Mouse (Mus musculus): ENCODE measurements around the gene Evi2. TPM values are rescaled to one million over a fixed set of nuclear protein-coding genes. Genes with fewer than 3 reads are reported as not detected.

The Evi2 gene
- polyA plus RNA-seq, 1 experiment: not detected

DNA sequence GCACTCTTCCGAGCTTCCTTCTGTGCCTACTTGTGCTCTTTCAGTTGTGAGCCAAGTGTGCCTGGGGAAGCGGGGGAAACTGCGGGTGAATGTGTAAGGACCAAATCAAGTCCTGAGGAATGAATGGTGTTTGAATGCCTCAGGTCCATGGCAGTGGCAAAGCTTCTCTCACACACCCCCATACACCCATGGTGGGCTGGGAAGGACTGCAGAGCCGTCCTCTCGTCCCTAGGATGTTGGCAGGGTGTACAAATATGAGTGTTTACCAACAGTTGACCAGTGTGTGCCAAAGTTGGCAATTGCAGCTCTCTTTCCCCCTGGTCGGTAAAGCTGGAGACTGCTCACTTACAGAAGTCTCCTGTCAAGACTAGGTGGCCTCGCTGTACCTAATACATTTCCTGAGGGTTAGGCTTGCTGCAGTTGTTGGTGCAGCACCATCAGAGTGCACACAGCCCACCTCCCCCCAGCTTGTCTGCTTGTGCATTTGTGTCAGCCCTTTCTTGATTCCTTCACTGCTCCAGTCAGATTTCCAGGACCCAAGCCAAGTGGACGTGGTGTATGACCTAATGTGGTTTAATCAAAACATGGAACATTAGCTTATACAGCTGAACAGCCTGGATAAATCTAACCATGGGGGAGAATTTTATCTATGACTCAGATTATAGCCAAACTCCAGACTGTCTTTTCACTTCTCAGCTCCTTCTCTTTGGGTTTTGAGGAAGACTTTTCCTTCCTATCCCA, 3.7 kb upstream of the Evi2 start:
- TF ChIP-seq CTCF (IDR thresholded peaks at IDR 0.05; ENCODE audit: low read depth, low read length) (no peak), POLR2A (IDR thresholded peaks at IDR 0.05; ENCODE audit: insufficient read depth, low read length) (no peak), EP300 (IDR thresholded peaks at IDR 0.05; ENCODE audit: insufficient read depth, low read depth, low read length) (no peak)

GRCm38 (mm10) chr11:79533311-79533710, 2.9 kb upstream of the Evi2 start:
- TF ChIP-seq CTCF (IDR thresholded peaks at IDR 0.05; ENCODE audit: low read depth, low read length): no peak
- TF ChIP-seq EP300 (IDR thresholded peaks at IDR 0.05; ENCODE audit: insufficient read depth, low read depth, low read length): no peak
- TF ChIP-seq POLR2A (IDR thresholded peaks at IDR 0.05; ENCODE audit: insufficient read depth, low read length): no peak
- no peak overlapping the region for H3K27ac ChIP-seq (ENCODE audit: insufficient read depth, low read length)
- no peaks in the 10 kb centered on the region for H3K9me3 ChIP-seq (replicated peaks; ENCODE audit: control insufficient read depth, insufficient read depth, low read length, poor library complexity, severe bottlenecking)
- H3K36me3 ChIP-seq (ENCODE audit: control insufficient read depth, insufficient read depth, low read length, poor library complexity, severe bottlenecking): no peaks in the 10 kb centered on the region
- H3K9ac ChIP-seq (ENCODE audit: low read depth, poor library complexity, severe bottlenecking): no peak overlapping the region
- no peak overlapping the region for H3K4me3 ChIP-seq (ENCODE audit: low read depth, low read length)
- H3K4me1 ChIP-seq (ENCODE audit: control insufficient read depth, insufficient read depth, low read length): no peaks in the 10 kb centered on the region
- no peaks in the 10 kb centered on the region for H3K27me3 ChIP-seq (ENCODE audit: control insufficient read depth, insufficient read depth, low read length, poor library complexity, severe bottlenecking)

More for the DNA sequence above, 3.7 kb upstream of the Evi2 start:
- H3K27me3 ChIP-seq (ENCODE audit: control insufficient read depth, insufficient read depth, low read length, poor library complexity, severe bottlenecking): no peaks in the 10 kb centered on the region
- no peaks in the 10 kb centered on the region for H3K4me1 ChIP-seq (ENCODE audit: control insufficient read depth, insufficient read depth, low read length)
- no peak overlapping the region for H3K4me3 ChIP-seq (ENCODE audit: low read depth, low read length)
- H3K9me3 ChIP-seq (replicated peaks; ENCODE audit: control insufficient read depth, insufficient read depth, low read length, poor library complexity, severe bottlenecking): no peaks in the 10 kb centered on the region
- no peaks in the 10 kb centered on the region for H3K36me3 ChIP-seq (ENCODE audit: control insufficient read depth, insufficient read depth, low read length, poor library complexity, severe bottlenecking)
- no peak overlapping the region for H3K9ac ChIP-seq (ENCODE audit: low read depth, poor library complexity, severe bottlenecking)
- no peak overlapping the region for H3K27ac ChIP-seq (ENCODE audit: insufficient read depth, low read length)

- Histone ChIP-seq H3K27me3 (ENCODE audit: control insufficient read depth, insufficient read depth, low read length, poor library complexity, severe bottlenecking) (no peaks in the 10 kb centered on the region), H3K9ac (ENCODE audit: low read depth, poor library complexity, severe bottlenecking) (no peak overlapping the region), H3K4me1 (ENCODE audit: control insufficient read depth, insufficient read depth, low read length) (no peaks in the 10 kb centered on the region), H3K4me3 (ENCODE audit: low read depth, low read length) (no peak overlapping the region), H3K36me3 (ENCODE audit: control insufficient read depth, insufficient read depth, low read length, poor library complexity, severe bottlenecking) (no peaks in the 10 kb centered on the region), H3K9me3 (replicated peaks; ENCODE audit: control insufficient read depth, insufficient read depth, low read length, poor library complexity, severe bottlenecking) (no peaks in the 10 kb centered on the region), H3K27ac (ENCODE audit: insufficient read depth, low read length) (no peak overlapping the region)
- TF ChIP-seq POLR2A (IDR thresholded peaks at IDR 0.05; ENCODE audit: insufficient read depth, low read length): no peak
- no peak for TF ChIP-seq EP300 (IDR thresholded peaks at IDR 0.05; ENCODE audit: insufficient read depth, low read depth, low read length)
- TF ChIP-seq CTCF (IDR thresholded peaks at IDR 0.05; ENCODE audit: low read depth, low read length): no peak
Observed at GRCm38 (mm10) chr11:79531485-79531884, 1.1 kb upstream of the Evi2 start.

- Histone ChIP-seq H3K27me3 (ENCODE audit: control insufficient read depth, insufficient read depth, low read length, poor library complexity, severe bottlenecking) (no peaks in the 10 kb centered on the region), H3K9ac (ENCODE audit: low read depth, poor library complexity, severe bottlenecking) (no peak overlapping the region), H3K36me3 (ENCODE audit: control insufficient read depth, insufficient read depth, low read length, poor library complexity, severe bottlenecking) (no peaks in the 10 kb centered on the region), H3K27ac (ENCODE audit: insufficient read depth, low read length) (no peak overlapping the region), H3K4me1 (ENCODE audit: control insufficient read depth, insufficient read depth, low read length) (no peaks in the 10 kb centered on the region), H3K4me3 (ENCODE audit: low read depth, low read length) (no peak overlapping the region), H3K9me3 (replicated peaks; ENCODE audit: control insufficient read depth, insufficient read depth, low read length, poor library complexity, severe bottlenecking) (no peaks in the 10 kb centered on the region)
- TF ChIP-seq POLR2A (IDR thresholded peaks at IDR 0.05; ENCODE audit: insufficient read depth, low read length) (no peak), CTCF (IDR thresholded peaks at IDR 0.05; ENCODE audit: low read depth, low read length) (no peak), EP300 (IDR thresholded peaks at IDR 0.05; ENCODE audit: insufficient read depth, low read depth, low read length) (no peak)
Observed at GRCm38 (mm10) chr11:79530774-79531173, 385 bp upstream of the Evi2 start.

DNA sequence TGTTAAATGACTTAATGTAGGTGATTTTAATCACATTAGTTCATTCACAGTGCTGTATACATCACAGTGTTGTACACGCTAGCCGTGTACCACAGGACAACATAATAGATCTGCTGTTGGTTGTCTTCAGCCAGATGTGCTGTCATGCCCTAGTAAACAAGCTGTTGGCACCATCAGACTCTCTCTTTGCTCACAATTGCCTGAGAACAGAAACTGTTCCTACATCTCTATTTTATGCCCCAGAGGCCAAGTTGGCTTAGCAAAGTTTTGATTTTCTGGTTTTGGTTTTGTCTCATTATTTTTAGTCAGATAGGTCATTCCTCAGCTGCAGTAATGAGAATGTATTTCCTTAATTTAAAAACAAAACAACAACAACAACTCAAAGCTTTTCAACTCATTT, 653 bp downstream of the Evi2 start:
- no peaks in the 10 kb centered on the region for H3K9me3 ChIP-seq (replicated peaks; ENCODE audit: control insufficient read depth, insufficient read depth, low read length, poor library complexity, severe bottlenecking)
- H3K36me3 ChIP-seq (ENCODE audit: control insufficient read depth, insufficient read depth, low read length, poor library complexity, severe bottlenecking): no peaks in the 10 kb centered on the region
- no peaks in the 10 kb centered on the region for H3K4me1 ChIP-seq (ENCODE audit: control insufficient read depth, insufficient read depth, low read length)
- no peak overlapping the region for H3K27ac ChIP-seq (ENCODE audit: insufficient read depth, low read length)
- no peaks in the 10 kb centered on the region for H3K27me3 ChIP-seq (ENCODE audit: control insufficient read depth, insufficient read depth, low read length, poor library complexity, severe bottlenecking)
- H3K9ac ChIP-seq (ENCODE audit: low read depth, poor library complexity, severe bottlenecking): no peak overlapping the region
- TF ChIP-seq POLR2A (IDR thresholded peaks at IDR 0.05; ENCODE audit: insufficient read depth, low read length) (no peak), CTCF (IDR thresholded peaks at IDR 0.05; ENCODE audit: low read depth, low read length) (no peak), EP300 (IDR thresholded peaks at IDR 0.05; ENCODE audit: insufficient read depth, low read depth, low read length) (no peak)
- no peak overlapping the region for H3K4me3 ChIP-seq (ENCODE audit: low read depth, low read length)

GRCm38 (mm10) chr11:79529226-79529625, 1.2 kb downstream of the Evi2 start:
- Histone ChIP-seq H3K9me3 (replicated peaks; ENCODE audit: control insufficient read depth, insufficient read depth, low read length, poor library complexity, severe bottlenecking) (no peaks in the 10 kb centered on the region), H3K9ac (ENCODE audit: low read depth, poor library complexity, severe bottlenecking) (no peak overlapping the region), H3K4me1 (ENCODE audit: control insufficient read depth, insufficient read depth, low read length) (no peaks in the 10 kb centered on the region), H3K36me3 (ENCODE audit: control insufficient read depth, insufficient read depth, low read length, poor library complexity, severe bottlenecking) (no peaks in the 10 kb centered on the region), H3K27ac (ENCODE audit: insufficient read depth, low read length) (no peak overlapping the region), H3K4me3 (ENCODE audit: low read depth, low read length) (no peak overlapping the region), H3K27me3 (ENCODE audit: control insufficient read depth, insufficient read depth, low read length, poor library complexity, severe bottlenecking) (no peaks in the 10 kb centered on the region)
- TF ChIP-seq EP300 (IDR thresholded peaks at IDR 0.05; ENCODE audit: insufficient read depth, low read depth, low read length) (no peak), POLR2A (IDR thresholded peaks at IDR 0.05; ENCODE audit: insufficient read depth, low read length) (no peak), CTCF (IDR thresholded peaks at IDR 0.05; ENCODE audit: low read depth, low read length) (no peak)

All from ES-Bruce4 (cell line).